Mouse (Mus musculus) adrenal gland, adult 2 months (tissue): ENCODE results near the gene Mslnl. TPM values are rescaled to one million over a fixed set of nuclear protein-coding genes. Genes with fewer than 3 reads are reported as not detected.
"Not testable (repeated sequence)": the region's sequence is repeated elsewhere in the genome, so short reads cannot be mapped to it uniquely, and the experiment has no call there.

ENCODE experiments used
- DNase-seq: peaks from one replicate; pipeline ENCODE4 v3.0.0; 2021
- long read RNA-seq: library from polyadenylated mRNA; stranded (forward); transcript quantifications from one replicate; pipeline ENCODE4 v2.0.0, GENCODE M21; 2021
- polyA plus RNA-seq: library from polyadenylated mRNA; depleted of rRNA; stranded (reverse); fragments of >200 nt; gene quantifications from 2 replicates; pipeline ENCODE4 v1.2.3, GENCODE M21; 2012; rRNA removed
- total RNA-seq, 2 experiments: library from RNA; stranded (reverse); gene quantifications; 2 replicates each; pipeline ENCODE4 v1.2.3; 2021

The Mslnl gene
- total RNA-seq (not detected), polyA plus RNA-seq (0.18 and 0.26 TPM in 2 replicates)
- long read RNA-seq, result 0 reads

- no peak for DNase-seq
Observed at GRCm38 (mm10) chr17:25735745-25736144, at the start of gene Mslnl. Mslnl (plus strand) TSS chr17:25736042.

- DNase-seq, result no peak
Observed at GRCm38 (mm10) chr17:25686323-25686722, 49.5 kb upstream of the Mslnl start.

GRCm38 (mm10) chr17:25688922-25689321 lies 46.9 kb upstream of the Mslnl start:
- no peak for DNase-seq

- DNase-seq, result no peak
Observed at GRCm38 (mm10) chr17:25696263-25696662, 39.6 kb upstream of the Mslnl start.

- peak; percentile 57 for DNase-seq
Observed at GRCm38 (mm10) chr17:25698446-25698845, 37.4 kb upstream of the Mslnl start.

- no peak for DNase-seq
Observed at GRCm38 (mm10) chr17:25700863-25701496, 34.9 kb upstream of the Mslnl start.

- DNase-seq, result no peak
Observed at GRCm38 (mm10) chr17:25709994-25710393, 25.8 kb upstream of the Mslnl start.

- no peak for DNase-seq
Observed at GRCm38 (mm10) chr17:25711136-25711535, 24.7 kb upstream of the Mslnl start.

GRCm38 (mm10) chr17:25715627-25716026 lies 20.2 kb upstream of the Mslnl start:
- no peak for DNase-seq

- DNase-seq, result no peak
Observed at GRCm38 (mm10) chr17:25716130-25716529, 19.7 kb upstream of the Mslnl start.

GRCm38 (mm10) chr17:25716711-25717637 lies 18.9 kb upstream of the Mslnl start, which contains the start of gene Gng13:
Gng13 (plus strand) TSS chr17:25717171.
- DNase-seq, result peak; percentile 44

GRCm38 (mm10) chr17:25717691-25718090 lies 18.2 kb upstream of the Mslnl start:
- DNase-seq, result no peak

GRCm38 (mm10) chr17:25721476-25721875 lies 14.4 kb upstream of the Mslnl start:
- no peak for DNase-seq

- no peak for DNase-seq
Observed at GRCm38 (mm10) chr17:25723470-25723869, 12.4 kb upstream of the Mslnl start.

- no peak for DNase-seq
Observed at GRCm38 (mm10) chr17:25723919-25724318, 11.9 kb upstream of the Mslnl start.

- DNase-seq, result no peak
Observed at GRCm38 (mm10) chr17:25725264-25725663, 10.6 kb upstream of the Mslnl start.

- DNase-seq, result peak; percentile 99
Observed at GRCm38 (mm10) chr17:25727265-25728008, 8.4 kb upstream of the Mslnl start, which contains the start of the genes Chtf18 and Rpusd1. Chtf18 (minus strand) TSS chr17:25727419. Rpusd1 (plus strand) TSS chr17:25727670.

GRCm38 (mm10) chr17:25728009-25728270 lies 7.9 kb upstream of the Mslnl start:
- DNase-seq, result no peak

GRCm38 (mm10) chr17:25732082-25732481 lies 3.8 kb upstream of the Mslnl start:
- DNase-seq, result peak; percentile 85

GRCm38 (mm10) chr17:25735246-25735645 lies 596 bp upstream of the Mslnl start:
- DNase-seq, result peak; percentile 53

GRCm38 (mm10) chr17:25738861-25739260 lies 3.0 kb downstream of the Mslnl start:
- DNase-seq, result no peak

- DNase-seq, result not testable (repeated sequence)
Observed at GRCm38 (mm10) chr17:25741471-25741870, 5.6 kb downstream of the Mslnl start.
